Mouse (Mus musculus) C2C12 (cell line): ENCODE data around the gene Pard6b.

ENCODE experiments used
- CTCF ChIP-seq: IDR thresholded peaks from one replicate; pipeline ENCODE4 v1.5.1; 2011; ENCODE audit not compliant: control insufficient read depth, insufficient read depth, insufficient read length
- MAX ChIP-seq: IDR thresholded peaks from one replicate; pipeline ENCODE4 v1.6.1; 2011; ENCODE audit warnings: mild to moderate bottlenecking, control low read depth
- MYOG ChIP-seq: IDR thresholded peaks from one replicate; pipeline ENCODE4 v1.6.1; 2011; ENCODE audit not compliant: control insufficient read depth, insufficient read length; ENCODE audit errors: extremely low read depth

DNA sequence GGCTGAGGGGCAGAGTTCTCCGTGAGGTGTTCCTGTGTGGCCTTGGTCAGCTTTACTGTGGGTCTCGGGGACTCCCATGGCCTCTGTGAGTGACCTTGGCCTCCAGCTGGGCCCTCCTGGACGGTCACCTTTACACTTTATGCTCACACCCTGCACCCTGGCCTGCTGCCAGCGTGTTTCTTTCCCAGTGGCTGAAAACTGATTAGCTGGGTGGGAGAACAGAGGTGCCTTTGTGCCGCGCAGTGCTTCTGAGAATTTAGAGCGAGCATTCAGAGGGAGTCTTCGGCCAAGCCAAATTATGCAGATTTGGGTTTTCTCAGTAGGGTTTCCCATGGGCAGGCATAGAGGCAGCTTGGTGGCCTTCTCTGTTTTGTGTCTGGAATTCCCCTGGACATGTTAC lies 14.3 kb downstream of the Pard6b start:
- TF ChIP-seq CTCF (no peak), MAX (no peak), MYOG (no peak)
